Mouse (Mus musculus) hindbrain, embryonic 10.5 days (tissue): ENCODE results near the gene Slc35d2. TPM values are rescaled to one million over a fixed set of nuclear protein-coding genes. Genes with fewer than 3 reads are reported as not detected.

Source experiments
- DNase-seq: peaks from one replicate; pipeline ENCODE4 v3.0.0-alpha.2; 2017; ENCODE audit warnings: low spot score
- H3K27ac ChIP-seq: fragments of 300-500 bp; sonication (generic); 2 replicates; pipeline ENCODE4 v1.5.1; 2016; ENCODE audit warnings: mild to moderate bottlenecking, moderate library complexity
- H3K27me3 ChIP-seq: fragments of 300-500 bp; sonication (generic); 2 replicates; pipeline ENCODE4 v1.6.1; 2016; ENCODE audit warnings: mild to moderate bottlenecking; ENCODE audit not compliant: poor library complexity, insufficient read depth, severe bottlenecking
- H3K36me3 ChIP-seq: fragments of 300-500 bp; sonication (generic); 2 replicates; pipeline ENCODE4 v1.6.1; 2016; ENCODE audit warnings: mild to moderate bottlenecking, moderate library complexity
- H3K4me1 ChIP-seq: fragments of 300-500 bp; sonication (generic); replicated peaks from 2 replicates; pipeline ENCODE4 v1.6.1; 2016; ENCODE audit warnings: mild to moderate bottlenecking
- H3K4me3 ChIP-seq: fragments of 300-500 bp; sonication (generic); 2 replicates; pipeline ENCODE4 v1.5.1; 2016; ENCODE audit warnings: mild to moderate bottlenecking, moderate library complexity
- H3K9me3 ChIP-seq: fragments of 300-500 bp; sonication (generic); 2 replicates; pipeline ENCODE4 v1.6.1; 2016; ENCODE audit warnings: mild to moderate bottlenecking, moderate library complexity
- WGBS: fragments of 180-500 bp; shearing (Covaris S2); methylation state at CpG from one replicate; pipeline ENCODE4 v1.1.7; 2016; 5-methylcytosine and 5-hydroxymethylcytosine counted together
- polyA plus RNA-seq: library from polyadenylated mRNA; unstranded; fragments of >200 nt; fragmentation: Nextera tagmentation; extraction: Ambion mirVana; gene quantifications from 2 replicates; pipeline ENCODE4 v1.2.1, GENCODE M21; 2016

Gene Slc35d2
- polyA plus RNA-seq, 1 experiment from 2014 or later, result 6.9 TPM

GRCm38 (mm10) chr13:64105690-64106089 is 23.5 kb downstream of the Slc35d2 start:
- DNase-seq, result no peak
- Histone ChIP-seq H3K4me1 (peaks cover 34% of the 10 kb centered on the region), H3K27ac (no peak overlapping the region), H3K36me3 (no peaks in the 10 kb centered on the region), H3K4me3 (no peak overlapping the region), H3K27me3 (peaks cover 44% of the 10 kb centered on the region), H3K9me3 (no peaks in the 10 kb centered on the region)
- WGBS, result 91% methylated on average over 3 of the region's 3 CpGs

GRCm38 (mm10) chr13:64100186-64100585 is 29.0 kb downstream of the Slc35d2 start:
- H3K4me1 ChIP-seq, result no peaks in the 10 kb centered on the region
- H3K27ac ChIP-seq, result no peak overlapping the region
- 68% methylated on average over 3 of the region's 3 CpGs for WGBS
- peak; percentile 12 for DNase-seq
- H3K27me3 ChIP-seq, result peaks cover 28% of the 10 kb centered on the region
- H3K36me3 ChIP-seq, result no peaks in the 10 kb centered on the region
- H3K4me3 ChIP-seq, result no peak overlapping the region
- H3K9me3 ChIP-seq, result no peaks in the 10 kb centered on the region

- no peaks in the 10 kb centered on the region for H3K4me1 ChIP-seq
- H3K4me3 ChIP-seq, result no peak overlapping the region
- DNase-seq, result no peak
- H3K27me3 ChIP-seq, result peaks cover 17% of the 10 kb centered on the region
- 74% methylated on average over 9 of the region's 9 CpGs for WGBS
- no peaks in the 10 kb centered on the region for H3K9me3 ChIP-seq
- H3K36me3 ChIP-seq, result no peaks in the 10 kb centered on the region
- H3K27ac ChIP-seq, result no peak overlapping the region
Measured at GRCm38 (mm10) chr13:64098992-64099391, 30.2 kb downstream of the Slc35d2 start.

GRCm38 (mm10) chr13:64093341-64093740 is 35.8 kb downstream of the Slc35d2 start:
- Histone ChIP-seq H3K4me1 (0 out of 2 replicates have a peak, but pooled peaks cover 4% of the 10 kb centered on the region), H3K27me3 (0 out of 2 replicates have a peak, but pooled peaks cover 3% of the 10 kb centered on the region), H3K36me3 (no peaks in the 10 kb centered on the region), H3K27ac (no peak overlapping the region), H3K9me3 (no peaks in the 10 kb centered on the region), H3K4me3 (no peak overlapping the region)
- WGBS, result 5% methylated on average over 1 of the region's 1 CpGs
- DNase-seq, result peak; percentile 71

- 80% methylated on average over 6 of the region's 6 CpGs for WGBS
- no peak for DNase-seq
- no peaks in the 10 kb centered on the region for H3K36me3 ChIP-seq
- 0 out of 2 replicates have a peak, but pooled peaks cover 4% of the 10 kb centered on the region for H3K4me1 ChIP-seq
- H3K9me3 ChIP-seq, result no peaks in the 10 kb centered on the region
- 0 out of 2 replicates have a peak, but pooled peaks cover 3% of the 10 kb centered on the region for H3K27me3 ChIP-seq
- H3K4me3 ChIP-seq, result no peak overlapping the region
- H3K27ac ChIP-seq, result no peak overlapping the region
Measured at GRCm38 (mm10) chr13:64092752-64093151, 36.4 kb downstream of the Slc35d2 start.

- Histone ChIP-seq H3K9me3 (no peaks in the 10 kb centered on the region), H3K4me3 (no peak overlapping the region), H3K27ac (no peak overlapping the region), H3K27me3 (0 out of 2 replicates have a peak, but pooled peaks cover 3% of the 10 kb centered on the region), H3K4me1 (0 out of 2 replicates have a peak, but pooled peaks cover 4% of the 10 kb centered on the region), H3K36me3 (no peaks in the 10 kb centered on the region)
- 72% methylated on average over 3 of the region's 3 CpGs for WGBS
- no peak for DNase-seq
Measured at GRCm38 (mm10) chr13:64092141-64092540, 37.0 kb downstream of the Slc35d2 start.

GRCm38 (mm10) chr13:64091006-64091405 is 38.2 kb downstream of the Slc35d2 start:
- H3K27me3 ChIP-seq, result 0 out of 2 replicates have a peak, but pooled peaks cover 3% of the 10 kb centered on the region
- no peak for DNase-seq
- 75% methylated on average over 7 of the region's 7 CpGs for WGBS

GRCm38 (mm10) chr13:64090278-64090677 is 38.9 kb downstream of the Slc35d2 start:
- DNase-seq, result no peak
- Histone ChIP-seq H3K9me3 (no peaks in the 10 kb centered on the region), H3K4me1 (0 out of 2 replicates have a peak, but pooled peaks cover 4% of the 10 kb centered on the region), H3K27me3 (0 out of 2 replicates have a peak, but pooled peaks cover 3% of the 10 kb centered on the region), H3K27ac (no peak overlapping the region), H3K36me3 (no peaks in the 10 kb centered on the region), H3K4me3 (no peak overlapping the region)
- 89% methylated on average over 5 of the region's 5 CpGs for WGBS

More at GRCm38 (mm10) chr13:64091006-64091405, 38.2 kb downstream of the Slc35d2 start:
- H3K36me3 ChIP-seq, result no peaks in the 10 kb centered on the region
- no peak overlapping the region for H3K4me3 ChIP-seq
- H3K9me3 ChIP-seq, result no peaks in the 10 kb centered on the region
- 0 out of 2 replicates have a peak, but pooled peaks cover 4% of the 10 kb centered on the region for H3K4me1 ChIP-seq
- H3K27ac ChIP-seq, result no peak overlapping the region

GRCm38 (mm10) chr13:64089130-64089529 is 40.0 kb downstream of the Slc35d2 start, which contains the start of gene Hsd17b3:
Gene Hsd17b3, minus strand, starts transcription at chr13:64089230.
- Histone ChIP-seq H3K4me1 (0 out of 2 replicates have a peak, but pooled peaks cover 4% of the 10 kb centered on the region), H3K27me3 (0 out of 2 replicates have a peak, but pooled peaks cover 3% of the 10 kb centered on the region), H3K4me3 (no peak within 1 kb of the TSS), H3K27ac (no peak within 1 kb of the TSS), H3K36me3 (no peaks in the 10 kb centered on the region), H3K9me3 (no peaks in the 10 kb centered on the region)
- WGBS, result 81% methylated on average over 4 of the region's 4 CpGs
- no peak for DNase-seq

- H3K27ac ChIP-seq, result no peak overlapping the region
- 0 out of 2 replicates have a peak, but pooled peaks cover 3% of the 10 kb centered on the region for H3K27me3 ChIP-seq
- no peaks in the 10 kb centered on the region for H3K36me3 ChIP-seq
- 84% methylated on average over 7 of the region's 7 CpGs for WGBS
- 0 out of 2 replicates have a peak, but pooled peaks cover 2% of the 10 kb centered on the region for H3K4me1 ChIP-seq
- DNase-seq, result no peak
- no peak overlapping the region for H3K4me3 ChIP-seq
- H3K9me3 ChIP-seq, result no peaks in the 10 kb centered on the region
Measured at GRCm38 (mm10) chr13:64088057-64088456, 41.1 kb downstream of the Slc35d2 start.

- Histone ChIP-seq H3K9me3 (no peaks in the 10 kb centered on the region), H3K4me3 (no peak overlapping the region), H3K4me1 (peaks cover 14% of the 10 kb centered on the region), H3K36me3 (no peaks in the 10 kb centered on the region), H3K27me3 (peaks cover 3% of the 10 kb centered on the region; the same call in 1 of the 2 replicates), H3K27ac (no peak overlapping the region)
- DNase-seq, result no peak
- WGBS, result 95% methylated on average over 5 of the region's 5 CpGs
Measured at GRCm38 (mm10) chr13:64086036-64086435, 43.1 kb downstream of the Slc35d2 start.

- Histone ChIP-seq H3K27me3 (peaks cover 3% of the 10 kb centered on the region; the same call in 1 of the 2 replicates), H3K4me3 (no peak overlapping the region), H3K36me3 (no peaks in the 10 kb centered on the region), H3K27ac (no peak overlapping the region), H3K9me3 (no peaks in the 10 kb centered on the region), H3K4me1 (peaks cover 19% of the 10 kb centered on the region)
- WGBS, result 89% methylated on average over 3 of the region's 3 CpGs
- DNase-seq, result no peak
Measured at GRCm38 (mm10) chr13:64083331-64083730, 45.8 kb downstream of the Slc35d2 start.

GRCm38 (mm10) chr13:64081012-64081919 is 47.9 kb downstream of the Slc35d2 start:
- peak overlapping the region; percentile 86 for H3K27ac ChIP-seq
- 38% methylated on average over 16 of the region's 16 CpGs for WGBS

More at GRCm38 (mm10) chr13:64081012-64081919, 47.9 kb downstream of the Slc35d2 start:
- no peak overlapping the region for H3K4me3 ChIP-seq
- H3K36me3 ChIP-seq, result no peaks in the 10 kb centered on the region
- peaks cover 19% of the 10 kb centered on the region for H3K4me1 ChIP-seq
- peaks cover 3% of the 10 kb centered on the region; the same call in 1 of the 2 replicates for H3K27me3 ChIP-seq
- H3K9me3 ChIP-seq, result no peaks in the 10 kb centered on the region
- DNase-seq, result peak; percentile 31
